9 mouse cellular contexts compared by ENCODE assay signal in the genomic region with DNA sequence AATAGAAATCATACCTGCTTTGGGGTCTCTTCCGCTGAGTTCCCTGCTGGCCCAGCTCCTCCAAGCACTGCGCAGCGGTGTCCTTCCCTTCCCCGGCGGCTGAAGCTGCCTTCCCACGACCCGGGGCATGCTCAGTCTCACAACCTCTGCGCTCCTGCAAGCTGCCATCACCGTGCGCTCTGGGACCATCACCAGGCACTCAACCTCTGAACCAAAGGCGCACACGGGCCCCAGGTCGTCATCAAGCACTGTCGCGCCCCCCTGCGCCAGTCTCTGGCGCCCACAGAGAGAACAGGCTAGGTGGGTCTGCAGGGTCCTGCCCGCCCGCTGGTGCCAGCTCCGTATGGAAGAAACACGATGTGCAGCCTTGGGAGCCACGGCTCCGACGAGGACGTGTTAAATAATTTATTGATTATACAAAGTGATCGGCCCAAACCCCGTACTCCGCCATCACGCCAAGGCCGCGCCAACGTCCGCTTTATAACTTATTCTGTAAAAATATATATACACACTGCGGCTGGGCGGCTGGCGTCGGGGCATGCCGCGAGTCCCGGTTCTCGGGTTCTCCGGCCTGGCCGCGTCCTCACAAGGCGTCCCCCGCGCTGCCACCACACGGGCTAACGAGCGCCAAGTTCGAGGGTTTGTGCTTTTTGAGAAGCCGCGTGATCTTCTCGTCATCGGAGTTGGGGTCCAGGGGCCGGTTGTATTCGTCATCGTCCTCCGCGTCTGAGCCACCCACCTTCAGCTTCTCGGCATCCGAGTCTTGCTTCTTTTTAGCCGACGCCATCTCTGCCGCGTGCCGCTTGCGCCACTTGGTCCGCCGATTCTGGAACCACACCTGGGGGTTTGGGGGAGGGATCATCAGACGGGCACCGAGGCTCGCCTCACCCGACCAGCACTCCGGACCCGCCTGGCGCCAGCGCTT. TPM values are rescaled to one million over a fixed set of nuclear protein-coding genes. Genes with fewer than 3 reads are reported as not detected.
DNase-seq lines count a peak whose midpoint lies in the region; ATAC-seq and TF ChIP-seq lines count a peak whose summit lies in the region.
"Had no signal": no experiment of that assay in that cellular context is flagged by ENCODE, and none has a peak within 500 bp of the region (broad histone marks: within the 10 kb centered on the region; RNA-seq: fewer than 3 reads in every experiment).

No protein-coding gene starts in this region.

- H3K36me3 ChIP-seq in heart, embryonic 11.5 days (ENCODE audit: control insufficient read depth, insufficient read depth, low read length): peaks cover 8% of the 10 kb centered on the region
- peaks cover 35% of the 10 kb centered on the region for H3K36me3 ChIP-seq in heart, embryonic 13.5 days
- peaks cover 26% of the 10 kb centered on the region for H3K36me3 ChIP-seq in limb, embryonic 14.5 days (ENCODE audit: control insufficient read depth, insufficient read depth, low read length)
- H3K36me3 ChIP-seq: G1E had no signal

- H3K9ac ChIP-seq in heart, embryonic 11.5 days (ENCODE audit: low read depth, low read length): no peak overlapping the region
- H3K9ac ChIP-seq in heart, embryonic 13.5 days: peak overlapping the region; percentile 58; the same call in 1 of the 2 replicates
- no peak overlapping the region for H3K9ac ChIP-seq in limb, embryonic 14.5 days (ENCODE audit: low read depth, low read length, severe bottlenecking)

- peak overlapping the region; percentile 46 for H3K4me3 ChIP-seq in heart, embryonic 11.5 days (ENCODE audit: low read depth, low read length)
- H3K4me3 ChIP-seq in heart, embryonic 13.5 days: peak overlapping the region; percentile 53
- H3K4me3 ChIP-seq in limb, embryonic 14.5 days (replicated peaks; ENCODE audit: low read length): peak overlapping the region; percentile 34

- H3K27ac ChIP-seq in heart, embryonic 11.5 days (ENCODE audit: low read depth, low read length): no peak overlapping the region
- no peak overlapping the region for H3K27ac ChIP-seq in heart, embryonic 13.5 days (replicated peaks)
- no peak overlapping the region for H3K27ac ChIP-seq in limb, embryonic 14.5 days (replicated peaks; ENCODE audit: low read depth, low read length)

- no peak for ATAC-seq in heart, embryonic 11.5 days (replicated peaks; ENCODE audit: insufficient number of reproducible peaks, low FRiP score, low TSS enrichment)
- no peak for ATAC-seq in heart, embryonic 13.5 days (ENCODE audit: extremely low read depth, insufficient number of reproducible peaks, low FRiP score, low TSS enrichment)
- no peak for ATAC-seq in limb, embryonic 14.5 days (ENCODE audit: low FRiP score, low read depth)

- no peak for TF ChIP-seq POLR2A in limb, embryonic 14.5 days (IDR thresholded peaks at IDR 0.05; ENCODE audit: borderline replicate concordance, extremely low read depth, insufficient read depth, insufficient read length)

- no peak for DNase-seq in heart, adult 11 months
- DNase-seq in adrenal gland, postnatal 25 days: peak; percentile 3
- DNase-seq in limb, embryonic 14.5 days (ENCODE audit: low spot score): no peak
- DNase-seq in testis, postnatal 10 days (ENCODE audit: low spot score): peak; percentile 51
- DNase-seq in thymus, postnatal 25 days: no peak
- no peak for DNase-seq in adipocyte (ENCODE audit: low spot score)

- H3K27me3 ChIP-seq in heart, embryonic 11.5 days (ENCODE audit: control insufficient read depth, insufficient read depth, low read length): peaks cover 80% of the 10 kb centered on the region
- peaks cover 91% of the 10 kb centered on the region for H3K27me3 ChIP-seq in heart, embryonic 13.5 days (replicated peaks)
- H3K27me3 ChIP-seq in limb, embryonic 14.5 days (ENCODE audit: control insufficient read depth, insufficient read depth, low read length): peaks cover 85% of the 10 kb centered on the region

- peaks cover 32% of the 10 kb centered on the region for H3K4me1 ChIP-seq in heart, embryonic 11.5 days (ENCODE audit: control insufficient read depth, insufficient read depth, low read length)
- peaks cover 45% of the 10 kb centered on the region for H3K4me1 ChIP-seq in heart, embryonic 13.5 days
- peaks cover 24% of the 10 kb centered on the region for H3K4me1 ChIP-seq in limb, embryonic 14.5 days (ENCODE audit: control insufficient read depth, insufficient read depth, low read length)

- WGBS in heart, embryonic 11.5 days (ENCODE audit: insufficient replicate concordance): 3% methylated on average over 78 of the region's 78 CpGs
- WGBS in heart, embryonic 13.5 days: 2% methylated on average over 76 of the region's 78 CpGs
- WGBS in limb, embryonic 14.5 days: 2% methylated on average over 72 of the region's 78 CpGs

- no peaks in the 10 kb centered on the region for H3K9me3 ChIP-seq in heart, embryonic 11.5 days (replicated peaks; ENCODE audit: control insufficient read depth, low read length)
- H3K9me3 ChIP-seq in heart, embryonic 13.5 days: no peaks in the 10 kb centered on the region
- H3K9me3 ChIP-seq in limb, embryonic 14.5 days (ENCODE audit: control insufficient read depth, low read length): no peaks in the 10 kb centered on the region

- peak overlapping the region; percentile 75 for H3K4me2 ChIP-seq in heart, embryonic 11.5 days
- H3K4me2 ChIP-seq in heart, embryonic 13.5 days: peak overlapping the region; percentile 75
- H3K4me2 ChIP-seq in limb, embryonic 14.5 days (replicated peaks; ENCODE audit: low read depth, low read length, severe bottlenecking): peak overlapping the region; percentile 51

RNA-seq across cellular contexts. Expression of a gene that starts 1.5 kb away (rescaled TPM):
- polyA plus RNA-seq in heart, embryonic 11.5 days (2014; fragmentation: Nextera tagmentation; extraction: Ambion mirVana): 0.09 and 0.34 TPM in 2 replicates
- total RNA-seq in adrenal gland, postnatal 25 days (2021): not detected in 2 replicates
- 0.09 and 0.11 TPM in 2 replicates for polyA plus RNA-seq in heart, embryonic 13.5 days (2015; fragmentation: Nextera tagmentation; extraction: Ambion mirVana)
- 0.05 and 0.08 TPM in 2 replicates for polyA plus RNA-seq in limb, embryonic 14.5 days (2012; rRNA removed)
- polyA plus RNA-seq in limb, embryonic 14.5 days (2014; fragmentation: Nextera tagmentation; extraction: Ambion mirVana): 0.14 TPM in 1 of 2 replicates, not detected in the other
- total RNA-seq: G1E had no signal
- polyA plus RNA-seq: G1E had no signal

Comparison
In these comparisons a context has a peak if more than half of its experiments do, and no peak if none do; other contexts are left out.
1. DNase-seq: peak in adrenal gland, postnatal 25 days (single experiment) and testis, postnatal 10 days (single experiment); none in heart, adult 11 months (single experiment), limb, embryonic 14.5 days (single experiment), thymus, postnatal 25 days (single experiment) and adipocyte (single experiment).
2. Peak in every context shown above with its lines, with median percentiles within 50 percentile points of each other: H3K4me2 ChIP-seq and H3K4me3 ChIP-seq.